Mouse (Mus musculus) lung, adult 18-20 months (tissue): Measurements from ENCODE around the gene Ptpro.

Source experiments
- DNase-seq, 2 experiments: peaks; one replicate each; pipeline ENCODE4 v3.0.0; 2022; ENCODE audit warnings: mixed read lengths in 2 of 2

Gene Ptpro

DNA sequence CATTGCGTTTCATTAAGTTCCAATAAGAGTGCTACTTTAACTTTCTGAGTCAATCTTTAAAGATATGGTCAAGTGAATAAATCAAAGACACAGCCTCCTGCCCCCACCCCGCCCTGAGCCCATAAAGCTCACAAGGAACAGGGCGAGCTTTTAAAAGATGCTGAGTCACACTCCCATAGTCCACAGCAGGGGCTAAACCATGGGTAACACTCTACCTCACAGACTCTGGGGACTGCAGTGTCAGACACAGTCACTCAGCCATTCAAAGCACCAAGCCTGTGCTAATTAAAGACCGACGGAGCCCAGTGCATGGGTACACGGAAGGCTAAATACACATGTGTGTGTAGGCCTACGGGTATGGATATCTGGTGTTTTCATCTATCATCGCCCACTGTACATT is 251.3 kb downstream of the Ptpro start:
- DNase-seq: no peak

GRCm38 (mm10) chr6:137504052-137504451 is 251.9 kb downstream of the Ptpro start:
- no peak for DNase-seq

DNA sequence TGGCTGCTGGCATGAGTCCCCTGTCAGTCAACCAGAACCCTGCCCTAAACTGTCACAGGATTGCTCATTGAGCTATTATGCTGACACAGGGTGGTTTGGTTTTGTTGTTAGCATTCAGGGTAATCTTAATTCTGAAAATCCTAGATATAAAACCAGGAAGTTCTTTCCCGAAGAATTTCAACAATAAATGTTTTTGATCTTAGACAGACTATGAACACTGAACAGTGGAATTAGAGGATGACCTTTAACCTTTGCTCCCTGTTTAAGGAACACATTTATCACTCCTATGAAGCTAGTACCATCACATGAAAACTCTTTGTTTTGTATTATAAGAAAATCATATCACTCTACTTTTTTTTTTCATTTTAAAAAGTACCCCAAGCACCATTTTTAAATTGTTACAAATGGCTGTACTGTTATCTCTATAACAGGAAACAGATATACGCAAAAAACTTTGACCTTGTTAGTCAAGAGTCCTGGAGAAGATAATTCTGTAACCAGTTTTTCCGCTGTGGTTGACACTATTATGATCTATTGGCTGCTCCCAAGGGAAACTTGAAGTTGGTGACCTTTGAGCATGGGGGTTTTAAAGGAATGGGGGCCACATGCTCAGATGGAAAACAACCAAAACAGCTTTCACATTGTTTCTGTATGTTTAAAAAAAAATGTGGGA is 253.6 kb downstream of the Ptpro start:
- no peak for DNase-seq

- DNase-seq: no peak
Observed at GRCm38 (mm10) chr6:137506563-137506962, 254.4 kb downstream of the Ptpro start.

GRCm38 (mm10) chr6:137508936-137509335 is 256.8 kb downstream of the Ptpro start:
- DNase-seq: no peak

DNA sequence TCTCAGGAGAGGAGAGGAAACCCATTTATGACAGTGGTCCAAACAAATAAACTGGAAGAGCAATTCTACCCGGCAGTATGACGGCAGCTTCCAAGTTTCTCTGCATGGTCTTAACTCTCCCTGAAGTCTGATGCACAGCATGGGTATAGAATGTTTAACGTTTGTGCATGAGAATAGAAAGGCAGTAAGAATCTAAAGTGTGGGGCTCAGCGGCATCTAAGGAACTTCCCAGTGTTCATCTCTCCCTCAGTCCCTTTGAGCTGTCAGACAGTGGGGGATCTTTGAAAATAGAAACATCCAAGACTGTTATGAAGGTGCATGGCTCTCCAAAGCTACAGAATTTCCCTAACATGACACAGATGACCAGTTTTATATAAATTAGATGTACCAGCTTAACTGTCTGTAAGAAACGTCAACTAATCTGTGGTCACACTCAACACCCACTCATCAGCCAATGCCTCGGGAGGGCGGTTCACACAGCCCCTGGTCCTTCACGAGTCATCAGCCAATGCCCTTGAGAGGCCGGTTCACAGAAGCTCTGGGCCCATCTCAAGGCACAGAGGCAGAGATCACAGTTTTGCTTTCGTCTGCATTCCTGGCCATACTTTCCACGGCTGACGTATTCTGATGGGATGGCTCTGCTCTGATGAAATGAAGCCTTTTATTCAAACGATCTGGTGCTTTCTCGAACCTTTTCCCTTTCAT is 257.4 kb downstream of the Ptpro start:
- DNase-seq: no peak

DNA sequence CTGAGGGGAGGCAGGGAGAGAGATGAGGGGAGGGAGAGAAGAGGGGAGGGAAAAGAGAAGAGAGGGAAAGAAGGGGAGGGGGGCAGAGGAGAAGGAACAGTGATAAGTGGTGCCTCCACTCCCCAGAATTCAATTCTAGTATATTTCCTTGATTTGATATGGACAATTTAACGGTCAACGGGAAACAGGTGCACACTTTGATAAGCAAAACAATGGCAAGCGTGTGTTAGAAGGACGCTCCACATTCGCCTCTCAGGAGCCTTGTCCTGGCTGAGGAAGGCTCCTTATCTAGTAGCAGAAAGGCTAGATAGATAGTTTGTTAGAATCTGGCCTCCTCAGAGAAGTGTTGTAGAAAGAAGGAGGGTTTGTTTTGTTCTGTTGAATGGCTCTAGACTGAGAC is 260.6 kb downstream of the Ptpro start:
- no peak for DNase-seq
